Mouse (Mus musculus): Measurements from ENCODE around the gene Pcp4. TPM values are rescaled to one million over a fixed set of nuclear protein-coding genes. Genes with fewer than 3 reads are reported as not detected.

Pcp4 gene
- total RNA-seq, 2 experiments from 2014 or later: 291 to 314 TPM

DNA sequence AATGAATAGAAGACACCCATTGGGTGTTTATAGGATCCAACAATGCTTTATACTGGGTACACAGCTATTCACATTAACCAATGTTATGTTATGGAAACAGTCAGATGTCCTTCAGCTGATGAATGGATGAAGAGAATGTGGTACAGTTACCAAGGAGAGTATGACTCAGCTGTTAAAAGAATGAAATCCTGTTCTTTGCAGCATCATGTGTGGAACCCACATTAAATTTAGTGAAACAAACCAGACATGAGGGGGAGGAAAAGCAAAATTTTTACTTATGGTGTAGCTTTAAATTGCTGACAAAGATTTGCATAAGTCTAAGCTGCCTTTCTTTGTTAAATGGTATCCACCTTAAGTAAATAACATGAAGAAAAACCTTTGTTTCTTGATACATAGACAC, 92.4 kb downstream of the Pcp4 start:
- DNase-seq (ENCODE audit: extremely low spot score in 1 of 2, low spot score in 1 of 2): no peak

DNA sequence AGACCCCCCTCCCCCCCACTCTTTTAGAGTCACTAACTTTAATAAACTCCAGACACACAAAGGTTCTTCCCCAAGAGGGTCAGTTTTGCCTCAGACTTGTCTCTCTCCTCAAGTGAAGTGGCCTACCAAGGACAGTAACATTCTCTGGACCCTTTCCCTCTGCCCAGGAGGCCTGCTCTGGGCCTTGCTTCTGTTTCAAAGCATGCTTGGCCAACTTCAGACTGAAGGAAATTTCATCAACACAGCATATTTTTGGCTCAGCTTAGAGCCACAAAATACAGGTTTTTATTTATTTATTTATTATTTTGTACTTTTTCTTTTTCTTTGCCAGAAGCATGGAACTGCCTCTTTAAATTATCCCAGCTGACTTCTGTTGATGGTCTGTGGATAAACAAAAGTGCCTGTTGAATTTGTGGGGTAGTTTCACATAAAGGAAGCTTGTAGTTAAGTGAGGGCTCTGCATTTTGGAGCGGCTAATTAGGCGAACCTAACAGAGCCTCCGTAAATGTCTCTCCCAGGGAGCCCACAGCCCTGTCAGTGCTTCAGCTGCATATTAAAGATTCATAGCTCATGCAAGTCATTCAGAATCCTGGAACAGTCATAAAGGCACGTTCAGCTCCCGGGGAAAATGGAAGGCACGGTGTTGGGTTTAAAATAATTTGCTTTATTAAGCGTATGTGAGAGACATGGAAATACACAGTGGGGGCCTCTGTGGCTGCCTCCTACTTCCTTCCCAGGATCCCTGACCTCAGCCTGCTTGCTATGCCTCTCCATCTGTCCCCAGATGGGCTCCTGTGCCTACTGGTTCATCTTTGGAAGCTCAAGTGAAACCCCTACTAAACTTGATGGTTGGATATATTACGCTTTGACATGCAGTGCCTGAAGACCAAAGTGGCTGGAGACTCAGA, 96.2 kb downstream of the Pcp4 start:
- DNase-seq (ENCODE audit: extremely low spot score in 1 of 2, low spot score in 1 of 2): no peak

DNA sequence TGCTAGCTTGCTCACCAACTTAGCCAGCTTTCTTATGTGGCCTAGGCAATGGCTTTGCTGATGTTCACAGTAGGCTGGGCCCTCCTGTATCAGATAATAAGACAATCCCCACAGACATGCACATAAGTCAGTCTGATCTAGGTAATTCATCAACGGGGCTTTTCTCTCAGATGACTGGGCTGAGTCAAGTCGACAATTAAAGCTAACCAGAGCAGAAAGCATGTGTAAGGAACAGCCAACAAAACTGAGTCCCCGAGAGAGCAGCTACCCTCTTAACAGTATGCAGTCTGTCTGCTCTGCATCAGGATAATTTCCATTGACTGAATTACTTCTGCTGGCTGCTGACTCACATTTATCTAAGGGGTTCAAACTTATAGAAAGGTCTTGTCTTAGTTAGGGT, 100.0 kb downstream of the Pcp4 start:
- no peak for DNase-seq (ENCODE audit: extremely low spot score in 1 of 2, low spot score in 1 of 2)

Other genes with a start within 250 kb of the Pcp4 start
- gene B3galt5, start 231.8 kb upstream of the Pcp4 start, total RNA-seq (2021): 10 to 100 TPM; 35.7 to 47.2 TPM
- not detected for gene Itgb2l, start 24.0 kb upstream of the Pcp4 start, total RNA-seq (2021)